Mouse (Mus musculus) frontal cortex, postnatal 25 days (tissue): ENCODE data around the gene Ccl1.

Experiments
- DNase-seq, 2 experiments: peaks; one replicate each; pipeline ENCODE4 v3.0.0; 2022; ENCODE audit warnings: low spot score in 2 of 2

Gene Ccl1

DNA sequence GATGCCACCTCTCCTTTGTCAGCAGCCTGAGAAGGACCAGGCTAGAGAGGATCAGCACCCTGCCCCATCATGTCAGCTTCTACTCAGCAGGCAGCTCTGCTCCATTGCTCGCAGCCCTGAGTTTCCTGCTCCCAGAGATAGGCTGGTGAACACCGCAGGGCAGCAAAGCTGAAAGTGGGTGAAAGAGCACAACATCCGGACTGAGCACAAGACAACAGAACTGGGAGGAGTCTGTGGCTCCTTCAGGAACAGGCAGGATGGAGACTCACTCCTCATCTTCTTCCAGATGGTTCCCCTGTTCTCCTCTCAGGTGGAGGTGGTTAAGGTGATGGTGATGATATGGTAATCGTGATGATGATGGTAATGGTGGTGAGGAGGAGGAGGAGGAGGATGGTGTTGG lies at the start of gene Ccl1:
TSS of gene Ccl1 (minus strand) at position 101 of the 400 bp plus-strand sequence.
- DNase-seq = no peak

GRCm38 (mm10) chr11:82351039-82351438 lies 45.5 kb upstream of the Ccl1 start:
- peak; percentile 8 to 16 for DNase-seq

- no peak for DNase-seq
Measured at GRCm38 (mm10) chr11:82340900-82341299, 35.4 kb upstream of the Ccl1 start.

- no peak for DNase-seq
Measured at GRCm38 (mm10) chr11:82340416-82340815, 34.9 kb upstream of the Ccl1 start.

GRCm38 (mm10) chr11:82339921-82340401 lies 34.5 kb upstream of the Ccl1 start:
- no peak for DNase-seq

- no peak for DNase-seq
Measured at GRCm38 (mm10) chr11:82313153-82313552, 7.7 kb upstream of the Ccl1 start.

GRCm38 (mm10) chr11:82310336-82311045 lies 5.0 kb upstream of the Ccl1 start:
- no peak for DNase-seq

GRCm38 (mm10) chr11:82297895-82298294 lies 7.6 kb downstream of the Ccl1 start:
- DNase-seq = no peak

DNA sequence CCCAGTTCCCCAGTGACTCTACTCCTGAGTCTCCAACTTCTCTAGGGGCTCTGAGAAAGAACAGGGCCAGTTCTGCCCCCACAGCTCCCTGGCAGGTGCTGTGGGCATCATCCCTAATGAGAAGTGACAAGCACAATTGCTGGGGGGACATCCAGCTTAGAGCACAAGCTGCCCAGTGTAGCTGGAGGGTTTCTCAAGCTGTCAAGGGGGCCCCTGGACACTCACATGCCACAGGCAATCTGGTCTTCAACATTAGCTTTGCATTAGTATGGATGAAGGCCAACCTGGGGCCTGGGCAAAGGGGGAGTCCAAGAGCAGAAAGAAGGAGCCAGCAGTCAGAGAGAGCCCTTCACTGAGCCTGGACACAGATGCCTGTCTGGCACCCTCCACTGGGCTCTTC lies 14.6 kb downstream of the Ccl1 start:
- DNase-seq = no peak

DNA sequence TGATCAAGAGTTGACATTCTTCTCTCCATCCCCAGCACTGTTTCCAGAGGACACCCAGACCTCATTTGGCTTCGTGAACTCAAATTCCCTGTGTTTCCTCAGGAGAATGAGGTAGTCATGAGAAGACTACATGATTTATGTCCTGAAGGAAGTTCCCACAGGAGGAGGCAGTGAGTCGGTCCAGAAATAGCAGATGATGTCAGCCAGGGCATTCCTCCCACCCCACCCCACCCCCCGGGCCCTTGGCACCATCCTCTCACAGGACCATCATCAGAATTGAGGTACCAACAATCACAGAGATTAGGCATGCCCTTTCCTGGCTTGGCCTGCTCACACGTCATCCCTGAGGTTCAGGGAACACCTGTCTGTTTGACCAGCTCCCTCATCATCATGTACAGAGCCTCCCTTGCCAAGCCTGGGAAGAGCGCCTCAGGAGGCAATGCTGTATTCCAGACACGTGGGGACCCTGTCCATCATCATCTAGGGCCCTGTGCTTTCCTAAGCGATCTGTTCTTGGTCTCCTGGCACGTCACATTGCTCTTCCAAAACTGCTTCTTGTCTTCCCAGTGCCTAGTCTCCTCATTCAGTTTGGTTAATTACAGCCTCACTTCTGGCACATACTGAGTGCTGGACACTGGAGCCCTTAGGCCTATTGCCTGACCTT lies 31.2 kb downstream of the Ccl1 start:
- DNase-seq = no peak

DNA sequence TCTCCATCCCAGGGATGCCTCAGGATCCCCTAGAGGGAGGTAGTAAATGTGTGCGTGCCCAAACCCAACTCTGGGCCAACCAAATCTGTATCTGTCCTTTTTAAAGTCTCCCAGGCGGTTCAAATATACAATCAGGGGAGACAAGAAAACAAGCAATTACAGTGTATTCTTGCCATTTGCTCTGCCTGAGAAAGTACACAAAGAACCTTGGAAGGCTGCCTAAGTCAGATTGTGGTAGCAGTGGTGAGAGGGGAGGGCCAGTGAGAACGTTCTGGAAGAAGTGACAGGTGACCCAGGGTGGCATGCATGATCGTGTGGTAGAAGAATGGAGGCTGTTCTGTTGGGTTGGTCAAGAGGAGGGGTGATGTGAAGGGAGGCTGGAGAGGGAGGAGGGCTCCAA lies 46.4 kb downstream of the Ccl1 start:
- no peak for DNase-seq

- peak; percentile 20 to 40 for DNase-seq
Measured at GRCm38 (mm10) chr11:82255601-82256000, 49.9 kb downstream of the Ccl1 start.

DNA sequence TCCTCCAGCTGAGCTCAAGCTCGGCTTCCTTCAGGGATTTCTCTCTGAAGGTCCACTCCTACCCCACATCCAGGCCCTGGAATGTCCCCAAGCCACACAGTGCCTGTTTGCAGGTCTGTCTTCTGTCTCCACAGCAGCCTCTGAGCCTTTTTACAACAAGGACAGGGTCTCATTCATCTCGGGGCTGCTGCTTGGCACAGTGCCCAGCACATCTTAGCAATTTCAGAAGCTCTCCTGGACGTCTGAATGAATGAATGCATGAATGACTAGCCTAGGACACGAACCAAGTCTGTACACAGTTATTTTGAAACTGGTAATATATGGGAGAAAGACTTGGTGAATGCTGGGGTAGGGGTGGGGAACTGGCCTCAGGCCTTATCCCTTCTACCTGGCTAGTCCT lies 52.1 kb downstream of the Ccl1 start:
- DNase-seq = no peak

GRCm38 (mm10) chr11:82251251-82251650 lies 54.2 kb downstream of the Ccl1 start:
- no peak for DNase-seq

DNA sequence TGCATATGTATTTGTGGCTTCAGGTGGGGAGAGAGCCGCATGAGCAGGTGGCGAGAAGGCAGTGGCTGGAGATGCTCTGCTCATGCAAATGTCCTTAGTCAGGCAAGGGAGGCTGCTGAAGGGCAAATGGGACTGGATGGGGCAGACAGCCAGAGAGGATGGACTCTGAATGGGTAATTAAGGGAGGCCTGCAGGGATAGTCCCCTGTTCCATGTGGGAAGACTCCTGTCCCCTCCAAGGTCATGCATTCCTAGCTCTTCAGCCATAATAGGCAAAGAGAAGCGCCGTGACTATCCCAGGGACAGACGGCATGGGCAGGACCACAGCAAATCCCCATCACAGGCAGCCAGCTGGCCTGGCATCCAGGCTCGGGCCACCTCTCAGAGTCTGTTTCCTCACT lies 55.5 kb downstream of the Ccl1 start:
- DNase-seq = no peak

DNA sequence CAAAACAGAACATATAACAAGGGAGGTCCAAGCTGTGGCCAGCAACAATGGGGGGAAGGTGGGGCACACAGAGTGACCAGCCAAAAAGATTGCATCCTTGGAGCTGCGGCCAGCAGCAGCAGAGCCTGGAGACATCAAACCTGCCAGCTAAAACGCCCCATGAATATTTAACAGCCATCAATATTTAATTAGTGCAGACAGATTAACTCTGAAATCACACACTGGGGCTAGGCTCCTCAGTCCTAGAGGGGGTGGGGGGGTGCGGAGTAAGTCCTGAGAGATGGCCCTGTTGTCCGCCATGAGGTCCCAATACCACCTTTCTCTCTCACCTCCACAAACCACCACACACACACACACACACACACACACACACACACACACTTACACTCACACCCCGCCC lies 68.1 kb downstream of the Ccl1 start:
- no peak for DNase-seq

GRCm38 (mm10) chr11:82235551-82236207 lies 69.8 kb downstream of the Ccl1 start:
- no peak for DNase-seq

DNA sequence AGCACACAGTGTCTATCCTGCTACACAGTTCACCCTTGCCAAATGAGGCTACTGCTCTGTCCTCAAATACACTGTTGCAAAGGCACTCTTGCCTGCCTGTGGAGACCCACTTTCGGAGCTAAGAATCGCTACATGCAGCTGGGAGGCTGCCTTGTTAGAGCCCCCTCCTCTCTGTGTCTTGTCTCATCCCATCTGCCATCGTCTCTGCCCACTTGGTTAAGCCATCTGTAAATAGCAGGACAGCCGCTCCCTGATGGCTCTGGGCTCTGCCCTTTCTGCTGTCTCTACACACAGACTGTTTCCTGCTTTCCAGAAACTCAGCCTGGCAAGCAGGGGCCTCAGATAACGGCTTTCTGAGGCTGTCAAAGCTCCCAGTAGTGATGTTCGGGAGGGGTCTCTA lies 71.5 kb downstream of the Ccl1 start:
- DNase-seq = no peak

- DNase-seq = no peak
Measured at GRCm38 (mm10) chr11:82226976-82227375, 78.5 kb downstream of the Ccl1 start.

GRCm38 (mm10) chr11:82225936-82226335 lies 79.6 kb downstream of the Ccl1 start:
- DNase-seq = no peak

GRCm38 (mm10) chr11:82216531-82216930 lies 89.0 kb downstream of the Ccl1 start:
- no peak for DNase-seq

DNA sequence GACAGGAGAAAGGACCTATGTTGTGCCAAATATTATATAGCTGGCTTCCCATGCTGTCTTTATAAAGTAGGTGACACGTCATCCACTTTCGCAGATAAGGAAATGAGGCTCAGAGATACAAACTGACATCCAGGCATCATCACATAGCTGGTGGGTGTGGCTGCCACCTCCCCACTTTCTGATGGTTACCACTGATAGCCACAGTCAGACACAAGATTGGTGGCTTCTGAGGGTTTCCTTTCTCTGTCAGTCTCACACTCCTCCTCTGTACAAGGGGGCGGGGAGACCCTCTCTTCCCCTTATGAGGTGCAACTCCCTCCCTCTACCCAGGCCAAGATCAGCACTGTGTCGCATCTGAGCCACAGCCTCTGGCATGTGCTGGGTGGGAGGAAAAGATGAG lies 91.1 kb downstream of the Ccl1 start:
- DNase-seq = no peak

DNA sequence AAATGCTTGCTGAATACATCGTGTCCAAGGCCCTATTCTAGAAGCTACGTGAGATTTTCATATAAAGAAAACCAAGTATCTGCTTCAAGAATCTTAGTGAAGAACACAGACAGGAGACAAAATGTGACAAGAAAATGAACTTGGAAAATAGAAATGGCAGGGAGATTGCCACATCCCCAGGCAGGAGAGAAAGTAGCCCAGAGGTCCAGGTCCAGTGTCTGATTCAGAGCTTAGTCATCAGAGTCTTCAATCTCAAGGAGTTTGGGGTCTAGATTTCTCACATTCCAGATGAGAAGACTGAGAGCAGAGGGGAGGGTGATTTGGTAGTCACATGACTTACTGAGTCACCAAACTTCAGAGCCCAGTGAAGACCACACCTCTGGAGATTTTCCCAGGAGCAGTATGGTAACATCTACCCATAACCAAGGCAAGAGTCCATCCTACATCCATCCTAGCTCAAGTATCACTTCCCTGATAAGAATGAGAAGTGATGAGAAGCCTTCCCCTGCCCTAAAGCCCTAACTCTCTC lies 98.5 kb downstream of the Ccl1 start:
- DNase-seq = no peak
